Mouse (Mus musculus): ENCODE results near the gene Cep72.

DNA sequence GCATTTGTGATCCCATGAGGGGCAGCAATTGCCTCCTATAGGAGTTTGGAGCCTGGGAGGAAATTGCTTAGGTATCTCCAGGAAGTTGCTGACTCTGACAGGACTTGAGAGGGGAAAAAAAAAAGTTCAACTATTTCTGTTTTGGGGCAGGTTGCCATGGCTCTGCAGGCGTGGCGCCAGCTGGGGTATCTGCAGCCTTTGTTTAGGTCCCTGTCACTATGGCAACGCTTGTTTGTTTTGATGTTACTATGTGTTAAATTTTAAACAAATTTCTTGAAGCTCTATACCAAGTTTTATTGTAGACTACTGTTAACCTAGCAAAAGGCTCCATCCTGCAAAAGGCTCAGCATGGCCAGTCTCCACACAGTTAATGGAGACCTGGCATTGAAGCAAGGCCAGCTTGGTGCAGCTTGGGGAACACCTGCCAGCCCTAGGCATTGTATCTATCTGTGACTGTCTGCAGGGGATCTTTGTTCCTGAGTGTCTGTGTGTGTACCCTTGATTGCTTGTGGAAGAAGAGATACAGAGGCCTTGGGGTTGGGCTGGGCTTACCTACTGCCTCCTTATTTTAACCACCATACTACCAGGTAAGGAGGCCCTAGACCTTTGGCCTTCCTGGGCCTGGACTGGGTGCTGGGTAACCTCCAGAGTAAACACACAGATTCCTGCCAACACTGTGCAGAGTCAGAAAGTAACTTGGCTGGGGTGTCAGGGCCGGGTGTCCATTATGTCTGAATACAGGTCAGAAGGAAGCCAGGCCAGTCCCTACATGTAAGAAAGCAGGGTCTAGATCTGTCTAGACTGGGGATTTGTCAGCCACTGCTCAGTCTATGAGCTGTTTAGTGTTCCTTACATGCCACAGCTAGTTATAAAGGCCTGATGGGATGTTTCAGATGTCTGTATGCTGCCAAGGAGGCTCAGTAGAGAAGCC lies 36.7 kb downstream of the Cep72 start:
- TF ChIP-seq CTCF (IDR thresholded peaks at IDR 0.05; ENCODE audit: low read depth) = no peak
- no peak for TF ChIP-seq EP300 (IDR thresholded peaks at IDR 0.05; ENCODE audit: low read depth)

All from liver, embryonic 14.5 days (tissue).